In genomic region chr17:73875268-73875667, GRCm38 (mm10) we compare ENCODE assay signal across 22 mouse cellular contexts.
DNase-seq lines count a peak whose midpoint lies in the region; ATAC-seq and TF ChIP-seq lines count a peak whose summit lies in the region.
"Had no signal": no experiment of that assay in that cellular context is flagged by ENCODE, and none has a peak within 500 bp of the region (broad histone marks: within the 10 kb centered on the region; RNA-seq: fewer than 3 reads in every experiment).

No protein-coding gene starts in this region.

- peak; percentile 60 for ATAC-seq in CD4-positive, CD25-positive, alpha-beta regulatory T cell, adult 4 months
- ATAC-seq in granulocyte monocyte progenitor cell, adult 5-6 weeks (replicated peaks; ENCODE audit: poor library complexity, severe bottlenecking): peak; percentile 36; the same call in 1 of the 2 replicates
- peak; percentile 47; the same call in 1 of the 2 replicates for ATAC-seq in megakaryocyte progenitor cell, adult 5-6 weeks (replicated peaks; ENCODE audit: poor library complexity)
- ATAC-seq: forebrain, embryonic 16.5 days; intestine, embryonic 15.5 days had no signal

- DNase-seq in CD4-positive helper T cell, adult 2 months (ENCODE audit: low read depth, low spot score): peak; percentile 39
- DNase-seq in cerebellum, adult 9-10 months: no peak
- DNase-seq in left cerebral cortex, adult 2 months (ENCODE audit: extremely low spot score in 1 of 2, low spot score in 2 of 2): no peak
- no peak for DNase-seq in right cerebral cortex, postnatal 25 days
- DNase-seq: adrenal gland, postnatal 10 days; B cell, adult 2 months; cerebellum, adult 18-20 months; cerebellum, postnatal 10 days; embryo, embryonic 11 days; gastrocnemius, postnatal 10 days; heart, adult 2 months; heart, postnatal 14 days; kidney, adult 18-20 months had no signal

- TF ChIP-seq CTCF in left cerebral cortex, adult 2 months (IDR thresholded peaks at IDR 0.05): no peak

- no peak overlapping the region for H3K27ac ChIP-seq in left cerebral cortex, adult 2 months
- H3K27ac ChIP-seq: embryonic facial prominence, embryonic 12.5 days; forebrain, embryonic 12.5 days; heart, adult 2 months; heart, embryonic 15.5 days; hindbrain, embryonic 15.5 days; intestine, embryonic 15.5 days had no signal

- intact Hi-C loops in left cerebral cortex, adult 2 months (cut with DNase I): no loop called here

- no peak overlapping the region for H3K4me3 ChIP-seq in left cerebral cortex, adult 2 months
- H3K4me3 ChIP-seq: embryonic facial prominence, embryonic 12.5 days; forebrain, embryonic 12.5 days; heart, adult 2 months; heart, embryonic 15.5 days; hindbrain, embryonic 15.5 days; intestine, embryonic 15.5 days had no signal
